Mouse (Mus musculus): ENCODE measurements around the gene Mreg.
"Not testable (repeated sequence)": the region's sequence is repeated elsewhere in the genome, so short reads cannot be mapped to it uniquely, and the experiment has no call there.

Mreg gene

GRCm38 (mm10) chr1:72211701-72212699, at the start of gene Mreg:
TSS of gene Mreg (minus strand) at chr1:72212307.
- DNase-seq (ENCODE audit: extremely low spot score) = peak; percentile 80

GRCm38 (mm10) chr1:72256381-72257256, 44.5 kb upstream of the Mreg start:
- no peak for DNase-seq (ENCODE audit: extremely low spot score)

DNA sequence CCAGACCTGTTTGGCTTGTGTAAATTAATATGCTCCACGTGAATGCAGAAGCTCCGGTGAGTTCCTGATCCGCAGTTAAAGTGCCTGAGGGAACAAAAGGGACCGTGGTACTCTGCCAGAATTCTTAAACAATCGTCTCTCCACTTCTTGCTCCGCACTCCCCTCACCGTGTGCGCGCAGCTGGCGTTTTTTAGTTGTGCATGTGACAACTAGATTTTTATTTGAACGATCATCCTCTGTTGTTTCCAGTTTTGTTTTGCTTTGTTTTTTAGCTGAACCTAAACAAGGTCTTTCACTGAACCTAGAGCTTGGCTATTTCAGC, 43.7 kb upstream of the Mreg start:
- DNase-seq (ENCODE audit: extremely low spot score) = no peak

GRCm38 (mm10) chr1:72255062-72255853, 43.2 kb upstream of the Mreg start:
- DNase-seq (ENCODE audit: extremely low spot score) = peak; percentile 94

- peak; percentile 95 for DNase-seq (ENCODE audit: extremely low spot score)
Observed at GRCm38 (mm10) chr1:72254545-72255061, 42.5 kb upstream of the Mreg start.

- DNase-seq (ENCODE audit: extremely low spot score) = no peak
Observed at GRCm38 (mm10) chr1:72253881-72254491, 41.9 kb upstream of the Mreg start.

- no peak for DNase-seq (ENCODE audit: extremely low spot score)
Observed at GRCm38 (mm10) chr1:72251806-72252205, 39.7 kb upstream of the Mreg start.

- DNase-seq (ENCODE audit: extremely low spot score) = not testable (repeated sequence)
Observed at GRCm38 (mm10) chr1:72248226-72248737, 36.2 kb upstream of the Mreg start.

DNA sequence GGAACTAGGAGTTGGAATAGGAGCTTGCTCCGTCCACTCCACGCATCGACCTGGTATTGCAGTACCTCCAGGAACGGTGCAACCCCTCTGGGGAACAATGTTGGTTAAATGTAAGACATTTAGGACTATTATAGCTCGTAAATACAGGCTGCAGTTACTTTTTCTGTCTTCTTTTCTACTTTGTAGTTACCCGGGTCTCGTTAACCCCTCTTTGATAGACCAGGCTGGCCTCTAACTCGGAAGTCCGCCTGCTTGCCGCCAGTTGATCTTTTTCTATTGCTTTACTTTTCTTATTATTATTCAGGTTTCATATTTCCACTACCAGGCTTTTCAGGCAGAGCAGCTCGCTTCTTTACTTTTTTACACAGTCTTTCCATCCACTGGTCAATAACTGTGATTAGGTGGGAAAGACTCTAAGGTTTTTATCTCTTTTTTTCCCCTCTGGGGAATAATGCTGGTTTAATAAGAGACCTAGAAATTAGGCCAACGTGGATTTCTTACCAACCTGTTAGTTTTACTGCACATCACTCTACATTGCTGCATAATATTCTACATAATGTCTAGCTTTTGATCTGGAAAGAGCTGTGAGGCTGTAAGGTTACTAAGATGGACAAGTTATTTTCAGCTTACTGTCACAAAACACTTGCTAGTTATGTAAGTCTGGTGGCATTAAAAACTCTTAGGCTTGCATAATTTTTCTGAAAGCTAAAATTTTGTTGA, 32.4 kb upstream of the Mreg start:
- DNase-seq (ENCODE audit: extremely low spot score) = peak; percentile 88

DNA sequence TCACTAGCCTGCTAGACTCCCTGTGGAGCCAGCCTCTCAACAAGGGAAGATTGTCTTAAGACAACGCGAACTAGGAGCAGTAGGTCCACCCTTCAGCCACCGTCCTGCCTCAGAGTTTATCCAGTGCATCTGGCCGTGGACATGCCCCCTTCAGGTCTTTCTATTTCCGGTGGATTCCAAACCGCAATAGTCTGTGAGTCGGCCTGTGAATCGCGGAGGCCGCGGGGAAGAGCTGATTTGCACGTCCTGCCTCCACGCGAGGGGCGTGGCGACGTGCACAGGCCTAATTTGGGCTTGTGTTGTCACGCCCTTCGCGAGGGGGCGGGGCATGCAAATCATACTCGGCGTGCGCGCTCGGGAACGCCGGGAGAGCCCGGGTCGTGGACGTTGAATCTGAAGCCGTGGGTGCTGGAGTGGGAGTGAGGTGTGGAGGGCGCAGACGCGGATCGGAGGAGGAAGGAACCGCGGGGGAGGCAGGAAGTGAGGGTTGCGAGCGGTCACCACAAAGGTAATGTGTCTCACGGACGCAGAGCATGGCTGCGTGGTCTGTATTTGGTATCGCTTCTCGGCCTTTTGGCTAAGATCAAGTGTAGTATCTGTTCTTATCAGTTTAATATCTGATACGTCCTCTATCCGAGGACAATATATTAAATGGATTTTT, 31.7 kb upstream of the Mreg start:
- DNase-seq (ENCODE audit: extremely low spot score) = peak; percentile 97

GRCm38 (mm10) chr1:72242581-72243143, 30.6 kb upstream of the Mreg start:
- DNase-seq (ENCODE audit: extremely low spot score) = no peak

DNA sequence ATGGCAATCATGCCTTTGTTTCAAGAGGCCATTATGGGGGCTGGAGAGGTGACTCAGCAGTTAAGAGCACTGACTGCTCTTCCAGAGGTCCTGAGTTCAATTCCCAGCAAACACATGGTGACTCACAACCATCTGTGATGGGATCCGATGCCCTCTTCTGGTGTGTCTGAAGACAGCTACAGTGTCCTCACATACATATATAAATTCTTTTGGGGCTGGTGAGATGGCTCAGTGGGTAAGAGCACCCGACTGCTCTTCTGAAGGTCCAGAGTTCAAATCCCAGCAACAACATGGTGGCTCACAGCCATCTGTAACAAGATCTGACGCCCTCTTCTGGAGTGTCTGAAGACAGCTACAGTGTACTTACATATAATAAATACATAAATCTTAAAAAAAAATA, 27.0 kb upstream of the Mreg start:
- not testable (repeated sequence) for DNase-seq (ENCODE audit: extremely low spot score)

- DNase-seq (ENCODE audit: extremely low spot score) = no peak
Observed at GRCm38 (mm10) chr1:72238016-72238580, 26.0 kb upstream of the Mreg start.

DNA sequence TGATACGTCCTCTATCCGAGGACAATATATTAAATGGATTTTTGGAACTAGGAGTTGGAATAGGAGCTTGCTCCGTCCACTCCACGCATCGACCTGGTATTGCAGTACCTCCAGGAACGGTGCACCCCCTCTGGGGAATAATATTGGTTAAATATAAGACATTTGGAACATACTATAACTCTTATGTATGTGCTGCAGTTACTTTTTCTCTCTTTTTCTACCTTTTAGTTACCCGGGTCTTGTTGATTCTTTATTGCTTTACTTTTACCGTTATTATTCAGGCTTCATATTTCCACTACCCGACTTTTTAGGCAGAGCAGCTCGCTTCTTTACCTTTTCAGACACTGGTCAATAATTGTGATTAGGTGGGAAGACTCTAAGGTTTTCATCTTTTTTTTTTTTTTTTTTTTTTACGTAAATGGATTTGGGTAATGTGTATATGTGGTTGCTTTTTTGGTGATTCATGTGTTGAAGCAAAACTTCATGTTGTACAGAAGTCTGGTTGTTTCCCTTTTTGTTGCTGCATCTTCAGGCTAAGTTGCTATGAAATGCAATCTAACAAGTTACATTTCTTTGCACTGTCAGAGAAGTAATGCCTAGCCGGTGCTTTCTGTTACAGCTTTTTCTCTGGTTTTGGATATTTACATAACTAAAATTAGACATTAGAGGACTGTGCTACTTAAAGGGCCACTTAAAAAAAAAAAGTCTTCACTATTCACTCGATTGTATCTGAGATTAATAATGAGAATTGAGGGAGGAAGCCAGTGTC, 25.1 kb upstream of the Mreg start:
- peak; percentile 67 for DNase-seq (ENCODE audit: extremely low spot score)

DNA sequence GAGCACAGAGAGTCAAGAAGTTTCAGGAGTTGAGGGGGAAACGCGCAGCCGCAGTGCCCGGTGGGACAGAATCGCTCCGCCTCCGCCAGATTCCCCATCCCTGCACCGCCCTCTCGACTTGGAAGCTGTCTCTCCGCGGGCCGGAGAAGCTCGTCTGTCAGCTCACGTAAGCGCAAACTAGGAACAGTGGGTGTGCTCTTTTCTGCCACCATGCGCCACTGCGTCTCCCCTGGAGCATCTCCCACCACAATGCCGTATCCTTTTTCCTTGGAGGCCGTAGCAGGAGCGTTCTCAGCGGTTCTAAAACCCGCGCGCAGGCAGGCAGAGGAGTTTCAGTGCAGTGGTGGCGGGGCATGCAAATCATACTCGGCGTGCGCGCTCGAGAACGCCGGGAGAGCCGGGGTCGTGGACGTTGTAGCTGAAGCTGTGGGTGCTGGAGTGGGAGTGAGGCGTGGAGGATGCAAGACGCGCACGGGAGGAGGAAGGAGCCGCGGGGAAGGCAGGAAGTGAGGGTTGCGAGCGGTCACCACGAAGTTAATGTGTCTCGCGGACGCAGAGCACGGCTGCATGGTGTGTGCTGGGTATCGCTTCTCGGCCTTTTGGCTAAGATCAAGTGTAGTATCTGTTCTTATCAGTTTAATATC, 24.4 kb upstream of the Mreg start:
- peak; percentile 88 for DNase-seq (ENCODE audit: extremely low spot score)

DNA sequence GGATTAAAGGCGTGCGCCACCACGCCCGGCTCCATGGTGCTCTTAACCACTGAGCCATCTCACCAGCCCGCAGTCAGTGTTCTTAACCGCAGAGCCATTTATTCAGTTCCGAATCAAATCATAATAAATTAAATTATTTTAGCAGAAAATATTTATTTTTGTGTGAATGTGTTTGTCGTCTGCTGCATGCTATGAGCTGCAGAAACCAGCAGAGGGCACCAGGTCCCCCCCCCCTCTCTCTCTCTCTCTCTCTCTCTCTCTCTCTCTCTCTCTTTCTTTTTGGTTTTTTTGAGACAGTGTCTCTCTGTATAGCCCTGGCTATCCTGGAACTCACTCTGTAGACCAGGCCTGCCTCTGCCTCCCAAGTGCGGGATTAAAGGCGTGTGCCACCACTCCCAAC, 20.5 kb upstream of the Mreg start:
- DNase-seq (ENCODE audit: extremely low spot score) = not testable (repeated sequence)

- no peak for DNase-seq (ENCODE audit: extremely low spot score)
Observed at GRCm38 (mm10) chr1:72228974-72229373, 16.9 kb upstream of the Mreg start.

GRCm38 (mm10) chr1:72227546-72227945, 15.4 kb upstream of the Mreg start:
- no peak for DNase-seq (ENCODE audit: extremely low spot score)

Measured in embryo, embryonic 9.5 days (tissue).